Mouse (Mus musculus) yolk sac, embryonic 10.5 days (tissue): ENCODE results near the gene Armc3.

Experiments
- DNase-seq: peaks from one replicate; pipeline ENCODE4 v3.0.0-alpha.2; 2017; ENCODE audit warnings: low spot score

The Armc3 gene

GRCm38 (mm10) chr2:19351615-19352253 is 152.6 kb downstream of the Armc3 start:
- no peak for DNase-seq

DNA sequence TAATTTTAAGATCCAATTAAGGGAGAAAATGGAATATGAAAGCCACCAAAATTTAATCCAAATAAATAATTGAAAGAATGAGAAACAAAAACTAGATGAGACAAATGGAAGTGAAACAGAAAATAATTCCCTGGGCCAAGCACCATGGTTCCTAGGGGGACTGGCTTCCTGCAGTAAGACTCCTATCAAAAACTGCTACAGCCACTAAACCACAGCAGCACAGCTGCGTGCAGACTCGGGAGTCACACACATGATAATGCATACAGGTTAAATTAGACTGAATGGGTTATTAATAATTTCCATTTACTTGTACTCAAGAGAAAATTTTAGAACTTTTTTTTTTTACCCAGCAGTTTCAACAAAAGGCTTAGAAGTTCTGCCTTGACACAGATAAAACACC is 154.1 kb downstream of the Armc3 start:
- no peak for DNase-seq
